Mouse (Mus musculus): ENCODE measurements around the gene Selenom. TPM values are rescaled to one million over a fixed set of nuclear protein-coding genes. Genes with fewer than 3 reads are reported as not detected.

Selenom gene
- total and polyA plus RNA-seq, 3 experiments = not detected

GRCm38 (mm10) chr11:3521339-3522224 lies 7.1 kb downstream of the Selenom start:
- no peaks in the 10 kb centered on the region for H3K9me3 ChIP-seq (replicated peaks)
- no peak overlapping the region for H3K4me3 ChIP-seq (ENCODE audit: low read depth, low read length)
- DNase-seq (ENCODE audit: low spot score) (no peak), ATAC-seq (ENCODE audit: extremely low read depth, insufficient number of reproducible peaks, low FRiP score, poor library complexity, severe bottlenecking) (no peak)
- H3K27me3 ChIP-seq (ENCODE audit: insufficient read depth, low read length) = peaks cover 8% of the 10 kb centered on the region
- H3K36me3 ChIP-seq (replicated peaks) = no peaks in the 10 kb centered on the region
- H3K4me1 ChIP-seq (ENCODE audit: insufficient read depth, low read depth, low read length) = no peaks in the 10 kb centered on the region
- no peak for TF ChIP-seq CTCF (IDR thresholded peaks at IDR 0.05; ENCODE audit: low read depth, low read length)
- no peak for TF ChIP-seq GATA2 (IDR thresholded peaks at IDR 0.05; ENCODE audit: borderline replicate concordance, low read depth, low read length)
- TF ChIP-seq TAL1 (conservative IDR thresholded peaks at IDR 0.05; ENCODE audit: low read depth, low read length) = no peak
- TF ChIP-seq GATA1 (IDR thresholded peaks at IDR 0.05; ENCODE audit: borderline replicate concordance, low read length) = no peak
- TF ChIP-seq POLR2AphosphoS5 (IDR thresholded peaks at IDR 0.05; ENCODE audit: insufficient replicate concordance, low read depth, low read length) = no peak

DNA sequence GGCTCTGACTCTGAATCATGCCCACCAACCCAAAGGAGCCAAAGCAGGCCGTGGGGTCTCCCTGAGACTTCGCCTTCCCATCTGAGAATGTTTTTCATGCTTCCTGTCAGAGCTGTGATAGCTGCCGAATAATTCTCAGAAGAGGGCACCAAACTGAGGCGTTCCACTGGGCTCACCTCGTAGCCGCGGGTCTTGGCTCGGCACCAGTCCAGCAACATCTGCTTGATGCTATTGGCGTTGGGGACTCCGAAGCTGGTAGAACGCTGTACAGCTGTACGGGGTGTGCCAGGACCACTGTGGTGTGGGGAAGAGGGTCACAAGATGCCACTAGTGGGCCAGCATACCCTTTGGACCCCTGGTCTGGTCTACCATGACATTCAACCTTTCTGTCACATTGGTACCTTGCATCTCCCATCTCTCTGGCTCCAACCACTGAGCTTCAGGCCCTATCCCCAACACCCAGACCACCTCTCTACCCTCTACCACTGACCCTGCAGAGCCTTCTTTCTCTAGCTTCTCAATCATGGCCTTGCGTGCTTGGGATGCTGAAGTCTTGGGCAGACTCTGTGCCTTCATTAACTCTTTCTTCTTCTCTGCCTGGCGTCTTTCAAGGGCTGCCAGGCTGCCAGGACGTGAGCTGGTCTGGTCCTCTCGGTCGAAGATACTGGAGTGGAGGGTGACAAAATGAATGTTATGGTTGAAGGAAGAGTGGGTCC lies 8.0 kb downstream of the Selenom start:
- H3K9me3 ChIP-seq (replicated peaks) = no peaks in the 10 kb centered on the region
- no peaks in the 10 kb centered on the region for H3K36me3 ChIP-seq (replicated peaks)
- ATAC-seq (ENCODE audit: extremely low read depth, insufficient number of reproducible peaks, low FRiP score, poor library complexity, severe bottlenecking) (no peak), DNase-seq (ENCODE audit: low spot score) (no peak)
- no peak overlapping the region for H3K4me3 ChIP-seq (ENCODE audit: low read depth, low read length)
- no peaks in the 10 kb centered on the region for H3K4me1 ChIP-seq (ENCODE audit: insufficient read depth, low read depth, low read length)
- H3K27me3 ChIP-seq (ENCODE audit: insufficient read depth, low read length) = peaks cover 9% of the 10 kb centered on the region
- no peak for TF ChIP-seq POLR2AphosphoS5 (IDR thresholded peaks at IDR 0.05; ENCODE audit: insufficient replicate concordance, low read depth, low read length)
- TF ChIP-seq GATA1 (IDR thresholded peaks at IDR 0.05; ENCODE audit: borderline replicate concordance, low read length) = no peak
- TF ChIP-seq GATA2 (IDR thresholded peaks at IDR 0.05; ENCODE audit: borderline replicate concordance, low read depth, low read length) = no peak
- no peak for TF ChIP-seq CTCF (IDR thresholded peaks at IDR 0.05; ENCODE audit: low read depth, low read length)
- TF ChIP-seq TAL1 (conservative IDR thresholded peaks at IDR 0.05; ENCODE audit: low read depth, low read length) = no peak

- Histone ChIP-seq H3K27me3 (ENCODE audit: insufficient read depth, low read length) (peaks cover 13% of the 10 kb centered on the region), H3K9me3 (replicated peaks) (no peaks in the 10 kb centered on the region), H3K4me3 (ENCODE audit: low read depth, low read length) (no peak overlapping the region), H3K4me1 (ENCODE audit: insufficient read depth, low read depth, low read length) (no peaks in the 10 kb centered on the region), H3K36me3 (replicated peaks) (no peaks in the 10 kb centered on the region)
- DNase-seq (ENCODE audit: low spot score) (no peak), ATAC-seq (ENCODE audit: extremely low read depth, insufficient number of reproducible peaks, low FRiP score, poor library complexity, severe bottlenecking) (no peak)
- TF ChIP-seq CTCF (IDR thresholded peaks at IDR 0.05; ENCODE audit: low read depth, low read length) = no peak
- TF ChIP-seq GATA2 (IDR thresholded peaks at IDR 0.05; ENCODE audit: borderline replicate concordance, low read depth, low read length) = no peak
- no peak for TF ChIP-seq GATA1 (IDR thresholded peaks at IDR 0.05; ENCODE audit: borderline replicate concordance, low read length)
- no peak for TF ChIP-seq TAL1 (conservative IDR thresholded peaks at IDR 0.05; ENCODE audit: low read depth, low read length)
- TF ChIP-seq POLR2AphosphoS5 (IDR thresholded peaks at IDR 0.05; ENCODE audit: insufficient replicate concordance, low read depth, low read length) = no peak
These were observed 9.5 kb downstream of the Selenom start for GRCm38 (mm10) chr11:3523840-3524582.

GRCm38 (mm10) chr11:3525560-3525959 lies 11.1 kb downstream of the Selenom start:
- no peaks in the 10 kb centered on the region for H3K9me3 ChIP-seq (replicated peaks)
- H3K27me3 ChIP-seq (ENCODE audit: insufficient read depth, low read length) = peaks cover 18% of the 10 kb centered on the region
- H3K4me3 ChIP-seq (ENCODE audit: low read depth, low read length) = no peak overlapping the region
- no peaks in the 10 kb centered on the region for H3K4me1 ChIP-seq (ENCODE audit: insufficient read depth, low read depth, low read length)
- H3K36me3 ChIP-seq (replicated peaks) = no peaks in the 10 kb centered on the region
- ATAC-seq (ENCODE audit: extremely low read depth, insufficient number of reproducible peaks, low FRiP score, poor library complexity, severe bottlenecking) (no peak), DNase-seq (ENCODE audit: low spot score) (no peak)
- no peak for TF ChIP-seq POLR2AphosphoS5 (IDR thresholded peaks at IDR 0.05; ENCODE audit: insufficient replicate concordance, low read depth, low read length)
- TF ChIP-seq TAL1 (conservative IDR thresholded peaks at IDR 0.05; ENCODE audit: low read depth, low read length) = no peak
- TF ChIP-seq GATA2 (IDR thresholded peaks at IDR 0.05; ENCODE audit: borderline replicate concordance, low read depth, low read length) = no peak
- TF ChIP-seq GATA1 (IDR thresholded peaks at IDR 0.05; ENCODE audit: borderline replicate concordance, low read length) = no peak
- TF ChIP-seq CTCF (IDR thresholded peaks at IDR 0.05; ENCODE audit: low read depth, low read length) = no peak

DNA sequence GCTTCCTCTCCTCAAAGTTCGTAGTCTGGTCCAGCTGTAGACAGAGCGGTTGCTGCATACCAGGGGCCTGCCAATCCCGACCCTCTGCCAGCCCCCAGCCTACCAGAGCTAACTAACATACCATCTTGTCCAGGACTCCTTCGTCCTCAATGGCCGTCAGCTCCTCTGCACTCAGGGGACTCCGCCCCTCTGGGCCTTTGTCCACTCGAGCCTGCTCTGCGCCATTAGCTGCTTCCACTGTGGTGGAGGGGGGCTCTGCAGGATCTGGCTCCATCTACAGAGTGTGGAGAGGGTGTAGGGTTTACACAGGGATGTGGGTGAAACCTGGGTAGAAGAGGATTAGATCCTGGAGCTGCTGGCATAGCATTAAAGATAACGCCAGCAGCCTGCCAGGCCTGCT lies 11.7 kb downstream of the Selenom start:
- Histone ChIP-seq H3K36me3 (replicated peaks) (no peaks in the 10 kb centered on the region), H3K9me3 (replicated peaks) (no peaks in the 10 kb centered on the region), H3K4me1 (ENCODE audit: insufficient read depth, low read depth, low read length) (no peaks in the 10 kb centered on the region), H3K4me3 (ENCODE audit: low read depth, low read length) (no peak overlapping the region), H3K27me3 (ENCODE audit: insufficient read depth, low read length) (peaks cover 18% of the 10 kb centered on the region)
- no peak for DNase-seq (ENCODE audit: low spot score)
- TF ChIP-seq GATA1 (IDR thresholded peaks at IDR 0.05; ENCODE audit: borderline replicate concordance, low read length) (no peak), POLR2AphosphoS5 (IDR thresholded peaks at IDR 0.05; ENCODE audit: insufficient replicate concordance, low read depth, low read length) (no peak), GATA2 (IDR thresholded peaks at IDR 0.05; ENCODE audit: borderline replicate concordance, low read depth, low read length) (no peak), CTCF (IDR thresholded peaks at IDR 0.05; ENCODE audit: low read depth, low read length) (no peak), TAL1 (conservative IDR thresholded peaks at IDR 0.05; ENCODE audit: low read depth, low read length) (no peak)
- ATAC-seq (ENCODE audit: extremely low read depth, insufficient number of reproducible peaks, low FRiP score, poor library complexity, severe bottlenecking) = no peak
